Mouse (Mus musculus) intestine, embryonic 15.5 days (tissue): ENCODE data around the gene Itga11. TPM values are rescaled to one million over a fixed set of nuclear protein-coding genes. Genes with fewer than 3 reads are reported as not detected.

Experiments
- ATAC-seq: fragments of 200-750 bp; cut with Nextera tagmentation; 2 replicates; pipeline ENCODE4 v1.8.0; 2017; ENCODE audit warnings: moderate TSS enrichment, moderate library complexity
- H3K27ac ChIP-seq: fragments of 300-500 bp; sonication (generic); 2 replicates; pipeline ENCODE4 v1.5.1; 2015; ENCODE audit warnings: mild to moderate bottlenecking, inconsistent platforms
- H3K27me3 ChIP-seq: fragments of 300-500 bp; sonication (generic); replicated peaks from 2 replicates; pipeline ENCODE4 v1.6.1; 2015; ENCODE audit warnings: inconsistent platforms
- H3K36me3 ChIP-seq: fragments of 300-500 bp; sonication (generic); 2 replicates; pipeline ENCODE4 v1.6.1; 2015; ENCODE audit warnings: inconsistent platforms
- H3K4me1 ChIP-seq: fragments of 300-500 bp; sonication (generic); replicated peaks from 2 replicates; pipeline ENCODE4 v1.6.1; 2015; ENCODE audit warnings: inconsistent platforms
- H3K4me2 ChIP-seq: fragments of 300-500 bp; sonication (generic); replicated peaks from 2 replicates; pipeline ENCODE4 v1.6.1; 2015; ENCODE audit warnings: mild to moderate bottlenecking, inconsistent platforms
- H3K4me3 ChIP-seq: fragments of 300-500 bp; sonication (generic); replicated peaks from 2 replicates; pipeline ENCODE4 v1.5.1; 2015; ENCODE audit warnings: inconsistent platforms
- H3K9ac ChIP-seq: fragments of 300-500 bp; sonication (generic); 2 replicates; pipeline ENCODE4 v1.6.1; 2015; ENCODE audit warnings: inconsistent platforms
- H3K9me3 ChIP-seq: fragments of 300-500 bp; sonication (generic); 2 replicates; pipeline ENCODE4 v1.6.1; 2016; ENCODE audit warnings: inconsistent platforms
- WGBS: fragments of 180-500 bp; shearing (Covaris S2); methylation state at CpG from one replicate; pipeline ENCODE4 v1.1.7; 2015; 5-methylcytosine and 5-hydroxymethylcytosine counted together
- polyA plus RNA-seq: library from polyadenylated mRNA; unstranded; fragments of >200 nt; fragmentation: Nextera tagmentation; extraction: Ambion mirVana; gene quantifications from 2 replicates; pipeline ENCODE4 v1.2.1, GENCODE M21; 2015

Itga11 gene
- polyA plus RNA-seq, 1 experiment from 2014 or later = 3.0 TPM

- no peak for ATAC-seq
- H3K9ac ChIP-seq = no peak overlapping the region
- 78% methylated on average over 9 of the region's 9 CpGs for WGBS
- no peak overlapping the region for H3K4me2 ChIP-seq
- H3K4me3 ChIP-seq = no peak overlapping the region
- H3K36me3 ChIP-seq = no peaks in the 10 kb centered on the region
- no peaks in the 10 kb centered on the region for H3K27me3 ChIP-seq
- no peaks in the 10 kb centered on the region for H3K4me1 ChIP-seq
- H3K9me3 ChIP-seq = no peaks in the 10 kb centered on the region
- no peak overlapping the region for H3K27ac ChIP-seq
These were observed 17.6 kb downstream of the Itga11 start for GRCm38 (mm10) chr9:62695210-62695609.

GRCm38 (mm10) chr9:62696799-62697198 is 19.2 kb downstream of the Itga11 start:
- Histone ChIP-seq H3K27ac (no peak overlapping the region), H3K4me1 (no peaks in the 10 kb centered on the region), H3K9me3 (no peaks in the 10 kb centered on the region), H3K9ac (no peak overlapping the region), H3K4me2 (no peak overlapping the region), H3K4me3 (no peak overlapping the region), H3K27me3 (no peaks in the 10 kb centered on the region), H3K36me3 (no peaks in the 10 kb centered on the region)
- no peak for ATAC-seq
- 83% methylated on average over 4 of the region's 4 CpGs for WGBS

GRCm38 (mm10) chr9:62707267-62707666 is 29.6 kb downstream of the Itga11 start:
- H3K9me3 ChIP-seq = no peaks in the 10 kb centered on the region

GRCm38 (mm10) chr9:62707870-62708269 is 30.2 kb downstream of the Itga11 start:
- peak; percentile 56 for ATAC-seq
- Histone ChIP-seq H3K4me1 (peaks cover 9% of the 10 kb centered on the region), H3K4me2 (no peak overlapping the region), H3K4me3 (no peak overlapping the region), H3K36me3 (no peaks in the 10 kb centered on the region), H3K9me3 (no peaks in the 10 kb centered on the region), H3K9ac (no peak overlapping the region), H3K27ac (no peak overlapping the region), H3K27me3 (no peaks in the 10 kb centered on the region)
- WGBS = 16% methylated on average over 6 of the region's 6 CpGs

More at GRCm38 (mm10) chr9:62707267-62707666, 29.6 kb downstream of the Itga11 start:
- 83% methylated on average over 4 of the region's 4 CpGs for WGBS
- H3K4me1 ChIP-seq = peaks cover 9% of the 10 kb centered on the region
- ATAC-seq = no peak
- H3K27ac ChIP-seq = no peak overlapping the region
- H3K4me2 ChIP-seq = no peak overlapping the region
- H3K27me3 ChIP-seq = no peaks in the 10 kb centered on the region
- H3K9ac ChIP-seq = no peak overlapping the region
- H3K36me3 ChIP-seq = no peaks in the 10 kb centered on the region
- H3K4me3 ChIP-seq = no peak overlapping the region

- Histone ChIP-seq H3K36me3 (no peaks in the 10 kb centered on the region), H3K4me3 (no peak overlapping the region), H3K9me3 (no peaks in the 10 kb centered on the region), H3K9ac (no peak overlapping the region), H3K27ac (no peak overlapping the region), H3K27me3 (no peaks in the 10 kb centered on the region), H3K4me1 (peaks cover 9% of the 10 kb centered on the region), H3K4me2 (no peak overlapping the region)
- ATAC-seq = no peak
- 83% methylated on average over 5 of the region's 5 CpGs for WGBS
These were observed 32.4 kb downstream of the Itga11 start for GRCm38 (mm10) chr9:62709983-62710382.

- 78% methylated on average over 6 of the region's 6 CpGs for WGBS
- Histone ChIP-seq H3K9me3 (no peaks in the 10 kb centered on the region), H3K27me3 (no peaks in the 10 kb centered on the region), H3K4me1 (peaks cover 9% of the 10 kb centered on the region), H3K36me3 (no peaks in the 10 kb centered on the region), H3K27ac (no peak overlapping the region), H3K4me2 (no peak overlapping the region), H3K4me3 (no peak overlapping the region), H3K9ac (no peak overlapping the region)
- no peak for ATAC-seq
These were observed 34.7 kb downstream of the Itga11 start for GRCm38 (mm10) chr9:62712374-62712773.

GRCm38 (mm10) chr9:62713040-62713439 is 35.4 kb downstream of the Itga11 start:
- ATAC-seq = no peak
- 68% methylated on average over 8 of the region's 8 CpGs for WGBS
- no peaks in the 10 kb centered on the region for H3K27me3 ChIP-seq

GRCm38 (mm10) chr9:62714336-62714735 is 36.7 kb downstream of the Itga11 start:
- no peak for ATAC-seq
- no peaks in the 10 kb centered on the region; the same call in 1 of the 2 replicates for H3K4me1 ChIP-seq
- H3K4me2 ChIP-seq = no peak overlapping the region
- WGBS = 50% methylated on average over 3 of the region's 3 CpGs
- no peaks in the 10 kb centered on the region for H3K9me3 ChIP-seq
- H3K36me3 ChIP-seq = no peaks in the 10 kb centered on the region
- no peak overlapping the region for H3K27ac ChIP-seq
- no peak overlapping the region for H3K4me3 ChIP-seq
- H3K27me3 ChIP-seq = no peaks in the 10 kb centered on the region
- no peak overlapping the region for H3K9ac ChIP-seq

More at GRCm38 (mm10) chr9:62713040-62713439, 35.4 kb downstream of the Itga11 start:
- Histone ChIP-seq H3K9ac (no peak overlapping the region), H3K4me3 (no peak overlapping the region), H3K4me1 (peaks cover 4% of the 10 kb centered on the region), H3K4me2 (no peak overlapping the region), H3K9me3 (no peaks in the 10 kb centered on the region), H3K36me3 (no peaks in the 10 kb centered on the region), H3K27ac (no peak overlapping the region)

GRCm38 (mm10) chr9:62717982-62718381 is 40.4 kb downstream of the Itga11 start:
- Histone ChIP-seq H3K36me3 (no peaks in the 10 kb centered on the region), H3K4me1 (no peaks in the 10 kb centered on the region; the same call in 1 of the 2 replicates), H3K9me3 (no peaks in the 10 kb centered on the region), H3K9ac (no peak overlapping the region), H3K27ac (no peak overlapping the region), H3K27me3 (no peaks in the 10 kb centered on the region), H3K4me3 (no peak overlapping the region), H3K4me2 (no peak overlapping the region)
- 49% methylated on average over 8 of the region's 8 CpGs for WGBS
- ATAC-seq = no peak

GRCm38 (mm10) chr9:62721791-62722190 is 44.2 kb downstream of the Itga11 start:
- H3K36me3 ChIP-seq = no peaks in the 10 kb centered on the region
- no peak overlapping the region for H3K4me3 ChIP-seq
- no peak for ATAC-seq
- H3K9me3 ChIP-seq = no peaks in the 10 kb centered on the region
- no peak overlapping the region for H3K4me2 ChIP-seq
- no peak overlapping the region for H3K27ac ChIP-seq
- no peaks in the 10 kb centered on the region; the same call in 1 of the 2 replicates for H3K4me1 ChIP-seq
- no peaks in the 10 kb centered on the region for H3K27me3 ChIP-seq
- no peak overlapping the region for H3K9ac ChIP-seq
- WGBS = 88% methylated on average over 2 of the region's 2 CpGs

GRCm38 (mm10) chr9:62722716-62723115 is 45.1 kb downstream of the Itga11 start:
- no peaks in the 10 kb centered on the region for H3K27me3 ChIP-seq
- H3K9ac ChIP-seq = no peak overlapping the region
- H3K9me3 ChIP-seq = no peaks in the 10 kb centered on the region
- H3K4me1 ChIP-seq = no peaks in the 10 kb centered on the region; the same call in 1 of the 2 replicates
- WGBS = 60% methylated on average over 6 of the region's 6 CpGs
- H3K4me3 ChIP-seq = no peak overlapping the region
- no peak overlapping the region for H3K27ac ChIP-seq
- no peak for ATAC-seq
- H3K36me3 ChIP-seq = no peaks in the 10 kb centered on the region
- no peak overlapping the region for H3K4me2 ChIP-seq

GRCm38 (mm10) chr9:62724175-62724574 is 46.5 kb downstream of the Itga11 start:
- Histone ChIP-seq H3K4me2 (no peak overlapping the region), H3K9me3 (no peaks in the 10 kb centered on the region), H3K36me3 (no peaks in the 10 kb centered on the region), H3K9ac (no peak overlapping the region), H3K27me3 (no peaks in the 10 kb centered on the region), H3K27ac (no peak overlapping the region), H3K4me1 (no peaks in the 10 kb centered on the region), H3K4me3 (no peak overlapping the region)
- ATAC-seq = no peak
- WGBS = 91% methylated on average over 9 of the region's 9 CpGs

- no peak overlapping the region for H3K4me3 ChIP-seq
- H3K9ac ChIP-seq = no peak overlapping the region
- H3K4me1 ChIP-seq = no peaks in the 10 kb centered on the region
- no peak for ATAC-seq
- no peaks in the 10 kb centered on the region for H3K9me3 ChIP-seq
- H3K27me3 ChIP-seq = no peaks in the 10 kb centered on the region
- 32% methylated on average over 5 of the region's 5 CpGs for WGBS
- H3K36me3 ChIP-seq = no peaks in the 10 kb centered on the region
- no peak overlapping the region for H3K27ac ChIP-seq
- no peak overlapping the region for H3K4me2 ChIP-seq
These were observed 47.6 kb downstream of the Itga11 start for GRCm38 (mm10) chr9:62725247-62725646.
